Comparison of ENCODE assay signal across 11 mouse cellular contexts in the genomic region with DNA sequence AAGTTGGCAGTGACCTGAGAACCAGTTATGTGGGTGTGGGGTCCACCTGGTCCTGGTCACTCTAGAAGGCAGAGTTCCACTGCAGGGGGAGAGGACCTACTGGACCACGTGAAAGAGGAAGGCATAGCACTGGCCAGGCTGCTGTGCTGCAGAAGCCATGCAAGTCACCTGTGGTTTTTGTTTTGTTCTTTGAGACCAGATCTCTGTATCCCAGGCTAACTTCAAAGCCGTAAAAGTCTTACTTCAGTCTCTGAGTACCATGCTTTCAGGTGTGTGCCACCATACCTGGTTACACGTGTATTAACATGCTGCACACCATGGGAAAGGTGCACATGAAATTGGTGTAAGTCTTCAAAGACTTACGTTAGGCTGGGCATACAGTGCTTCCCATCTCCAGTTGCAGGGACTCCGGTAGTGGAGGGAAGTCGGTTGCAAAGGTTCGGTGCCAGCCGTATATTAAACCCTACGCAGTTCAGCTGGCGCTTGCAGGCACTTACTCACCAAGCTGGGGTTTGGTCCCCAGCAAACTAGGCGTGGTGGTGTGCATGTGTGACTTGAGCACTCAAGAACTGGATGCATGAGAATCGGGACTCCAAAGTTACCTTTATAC. TPM values are rescaled to one million over a fixed set of nuclear protein-coding genes. Genes with fewer than 3 reads are reported as not detected.
DNase-seq lines count a peak whose midpoint lies in the region; ATAC-seq lines count a peak whose summit lies in the region.
"Had no signal": no experiment of that assay in that cellular context is flagged by ENCODE, and none has a peak within 500 bp of the region (broad histone marks: within the 10 kb centered on the region; RNA-seq: fewer than 3 reads in every experiment).

No protein-coding gene starts in this region.

- no peaks in the 10 kb centered on the region for H3K9me3 ChIP-seq in erythroblast, embryonic 14.5 days (ENCODE audit: control insufficient read depth, low read length)
- no peaks in the 10 kb centered on the region for H3K9me3 ChIP-seq in kidney, embryonic 15.5 days (replicated peaks)
- H3K9me3 ChIP-seq in embryonic facial prominence, embryonic 12.5 days: no peaks in the 10 kb centered on the region
- no peaks in the 10 kb centered on the region for H3K9me3 ChIP-seq in liver, embryonic 12.5 days (replicated peaks)
- H3K9me3 ChIP-seq: limb, embryonic 12.5 days had no signal

- 0 out of 2 replicates have a peak overlapping the region, but pooled peaks have one; percentile 78 for H3K4me2 ChIP-seq in kidney, embryonic 15.5 days
- H3K4me2 ChIP-seq in embryonic facial prominence, embryonic 12.5 days (replicated peaks): no peak overlapping the region
- peak overlapping the region; percentile 95 for H3K4me2 ChIP-seq in liver, embryonic 12.5 days

- H3K27me3 ChIP-seq in erythroblast, embryonic 14.5 days (ENCODE audit: control insufficient read depth): no peaks in the 10 kb centered on the region
- no peaks in the 10 kb centered on the region for H3K27me3 ChIP-seq in kidney, embryonic 15.5 days
- no peaks in the 10 kb centered on the region for H3K27me3 ChIP-seq in embryonic facial prominence, embryonic 12.5 days
- no peaks in the 10 kb centered on the region for H3K27me3 ChIP-seq in liver, embryonic 12.5 days (replicated peaks)
- H3K27me3 ChIP-seq: limb, embryonic 12.5 days had no signal

- no peak for DNase-seq in kidney, postnatal 10 days
- DNase-seq in spleen, postnatal 10 days (ENCODE audit: low spot score in 2 of 2): no peak
- DNase-seq in cerebellum, adult 8-10 months: no peak
- DNase-seq: thymus, postnatal 4 days had no signal

- no peak overlapping the region; the same call in 1 of the 2 replicates for H3K27ac ChIP-seq in kidney, embryonic 15.5 days
- H3K27ac ChIP-seq in embryonic facial prominence, embryonic 12.5 days: no peak overlapping the region
- peak overlapping the region; percentile 94 for H3K27ac ChIP-seq in liver, embryonic 12.5 days
- H3K27ac ChIP-seq: limb, embryonic 12.5 days had no signal

- ATAC-seq in erythroblast, adult 5-6 weeks (replicated peaks; ENCODE audit: low FRiP score, poor library complexity, severe bottlenecking): no peak
- ATAC-seq in kidney, embryonic 15.5 days (replicated peaks; ENCODE audit: low FRiP score): no peak
- no peak for ATAC-seq in embryonic facial prominence, embryonic 12.5 days (ENCODE audit: insufficient number of reproducible peaks, insufficient read depth, low FRiP score, low TSS enrichment)
- no peak for ATAC-seq in liver, embryonic 12.5 days
- ATAC-seq: inflammation-experienced regulatory T-cells, adult 6 months had no signal

- H3K4me1 ChIP-seq in erythroblast, embryonic 14.5 days (ENCODE audit: control insufficient read depth): peaks cover 90% of the 10 kb centered on the region
- peaks cover 71% of the 10 kb centered on the region for H3K4me1 ChIP-seq in kidney, embryonic 15.5 days
- H3K4me1 ChIP-seq in embryonic facial prominence, embryonic 12.5 days: peaks cover 39% of the 10 kb centered on the region
- peaks cover 73% of the 10 kb centered on the region for H3K4me1 ChIP-seq in liver, embryonic 12.5 days

- WGBS in kidney, embryonic 15.5 days: 91% methylated on average over 12 of the region's 12 CpGs
- WGBS in embryonic facial prominence, embryonic 12.5 days: 92% methylated on average over 12 of the region's 12 CpGs
- WGBS in liver, embryonic 12.5 days (ENCODE audit: insufficient replicate concordance): 82% methylated on average over 12 of the region's 12 CpGs

- H3K4me3 ChIP-seq in erythroblast, embryonic 14.5 days (replicated peaks): peak overlapping the region; percentile 76
- H3K4me3 ChIP-seq in kidney, embryonic 15.5 days (replicated peaks): 0 out of 2 replicates have a peak overlapping the region, but pooled peaks have one; percentile 79
- peak overlapping the region; percentile 77; the same call in 1 of the 2 replicates for H3K4me3 ChIP-seq in embryonic facial prominence, embryonic 12.5 days
- H3K4me3 ChIP-seq in liver, embryonic 12.5 days: peak overlapping the region; percentile 84; the same call in 1 of the 2 replicates

- H3K36me3 ChIP-seq in erythroblast, embryonic 14.5 days (ENCODE audit: control insufficient read depth): peaks cover 37% of the 10 kb centered on the region
- peaks cover 22% of the 10 kb centered on the region for H3K36me3 ChIP-seq in kidney, embryonic 15.5 days
- H3K36me3 ChIP-seq in embryonic facial prominence, embryonic 12.5 days: peaks cover 16% of the 10 kb centered on the region
- peaks cover 27% of the 10 kb centered on the region for H3K36me3 ChIP-seq in liver, embryonic 12.5 days

- peak overlapping the region; percentile 77 for H3K9ac ChIP-seq in kidney, embryonic 15.5 days
- H3K9ac ChIP-seq in embryonic facial prominence, embryonic 12.5 days: peak overlapping the region; percentile 81; the same call in 1 of the 2 replicates
- H3K9ac ChIP-seq in liver, embryonic 12.5 days: peak overlapping the region; percentile 89

RNA-seq across cellular contexts. Expression of gene Tbc1d17, which starts 2.9 kb away (rescaled TPM):
- 7.7 and 10.0 TPM in 2 replicates for polyA plus RNA-seq in erythroblast, embryonic 14.5 days (2012)
- 15.8 and 21.3 TPM in 2 replicates for total RNA-seq in erythroblast, adult 5-6 weeks (2015; ENCODE audit: low replicate concordance)
- 33.6 and 77.5 TPM in 2 replicates for total RNA-seq in erythroblast, adult 5-6 weeks (2017; ENCODE audit: low replicate concordance)
- polyA plus RNA-seq in kidney, embryonic 15.5 days (2015; fragmentation: Nextera tagmentation; extraction: Ambion mirVana): 76.8 and 81.0 TPM in 2 replicates
- 94.3 and 105 TPM in 2 replicates for polyA plus RNA-seq in embryonic facial prominence, embryonic 12.5 days (2016; fragmentation: Nextera tagmentation; extraction: Ambion mirVana)
- polyA plus RNA-seq in liver, embryonic 12.5 days (2016; fragmentation: Nextera tagmentation; extraction: Ambion mirVana): 34.4 and 39.6 TPM in 2 replicates

RNA-seq across cellular contexts. Expression of gene Akt1s1, which starts 2.9 kb away (rescaled TPM):
- 33.5 and 36.8 TPM in 2 replicates for polyA plus RNA-seq in erythroblast, embryonic 14.5 days (2012)
- 6.5 and 7.1 TPM in 2 replicates for total RNA-seq in erythroblast, adult 5-6 weeks (2015; ENCODE audit: low replicate concordance)
- total RNA-seq in erythroblast, adult 5-6 weeks (2017; ENCODE audit: low replicate concordance): 19.7 and 43.3 TPM in 2 replicates
- polyA plus RNA-seq in kidney, embryonic 15.5 days (2015; fragmentation: Nextera tagmentation; extraction: Ambion mirVana): 108 and 118 TPM in 2 replicates
- polyA plus RNA-seq in embryonic facial prominence, embryonic 12.5 days (2016; fragmentation: Nextera tagmentation; extraction: Ambion mirVana): 116 and 120 TPM in 2 replicates
- 42.7 and 45.3 TPM in 2 replicates for polyA plus RNA-seq in liver, embryonic 12.5 days (2016; fragmentation: Nextera tagmentation; extraction: Ambion mirVana)

RNA-seq across cellular contexts. Expression of gene Pnkp, which starts 5.2 kb away (rescaled TPM):
- 4.5 and 5.5 TPM in 2 replicates for polyA plus RNA-seq in erythroblast, embryonic 14.5 days (2012)
- total RNA-seq in erythroblast, adult 5-6 weeks (2015; ENCODE audit: low replicate concordance): 17.3 and 43.3 TPM in 2 replicates
- 26.8 and 32.5 TPM in 2 replicates for total RNA-seq in erythroblast, adult 5-6 weeks (2017; ENCODE audit: low replicate concordance)
- 31.1 and 33.6 TPM in 2 replicates for polyA plus RNA-seq in kidney, embryonic 15.5 days (2015; fragmentation: Nextera tagmentation; extraction: Ambion mirVana)
- 29.0 and 30.4 TPM in 2 replicates for polyA plus RNA-seq in embryonic facial prominence, embryonic 12.5 days (2016; fragmentation: Nextera tagmentation; extraction: Ambion mirVana)
- polyA plus RNA-seq in liver, embryonic 12.5 days (2016; fragmentation: Nextera tagmentation; extraction: Ambion mirVana): 26.1 and 26.7 TPM in 2 replicates

RNA-seq across cellular contexts. Expression of gene Ptov1, which starts 17.9 kb away (rescaled TPM):
- polyA plus RNA-seq in erythroblast, embryonic 14.5 days (2012): 7.3 and 8.9 TPM in 2 replicates
- total RNA-seq in erythroblast, adult 5-6 weeks (2015; ENCODE audit: low replicate concordance): 6.9 and 8.1 TPM in 2 replicates
- 8.8 and 12.1 TPM in 2 replicates for total RNA-seq in erythroblast, adult 5-6 weeks (2017; ENCODE audit: low replicate concordance)
- 411 and 437 TPM in 2 replicates for polyA plus RNA-seq in kidney, embryonic 15.5 days (2015; fragmentation: Nextera tagmentation; extraction: Ambion mirVana)
- polyA plus RNA-seq in embryonic facial prominence, embryonic 12.5 days (2016; fragmentation: Nextera tagmentation; extraction: Ambion mirVana): 696 and 750 TPM in 2 replicates
- polyA plus RNA-seq in liver, embryonic 12.5 days (2016; fragmentation: Nextera tagmentation; extraction: Ambion mirVana): 114 and 121 TPM in 2 replicates

RNA-seq across cellular contexts. Expression of gene Atf5, which starts 35.3 kb away (rescaled TPM):
- 9.7 and 12.0 TPM in 2 replicates for polyA plus RNA-seq in erythroblast, embryonic 14.5 days (2012)
- 1.3 and 1.9 TPM in 2 replicates for total RNA-seq in erythroblast, adult 5-6 weeks (2015; ENCODE audit: low replicate concordance)
- total RNA-seq in erythroblast, adult 5-6 weeks (2017; ENCODE audit: low replicate concordance): 2.1 and 2.5 TPM in 2 replicates
- 4.2 and 4.3 TPM in 2 replicates for polyA plus RNA-seq in kidney, embryonic 15.5 days (2015; fragmentation: Nextera tagmentation; extraction: Ambion mirVana)
- polyA plus RNA-seq in embryonic facial prominence, embryonic 12.5 days (2016; fragmentation: Nextera tagmentation; extraction: Ambion mirVana): 5.3 and 5.8 TPM in 2 replicates
- polyA plus RNA-seq in liver, embryonic 12.5 days (2016; fragmentation: Nextera tagmentation; extraction: Ambion mirVana): 5.4 and 5.7 TPM in 2 replicates
